In the genomic region with DNA sequence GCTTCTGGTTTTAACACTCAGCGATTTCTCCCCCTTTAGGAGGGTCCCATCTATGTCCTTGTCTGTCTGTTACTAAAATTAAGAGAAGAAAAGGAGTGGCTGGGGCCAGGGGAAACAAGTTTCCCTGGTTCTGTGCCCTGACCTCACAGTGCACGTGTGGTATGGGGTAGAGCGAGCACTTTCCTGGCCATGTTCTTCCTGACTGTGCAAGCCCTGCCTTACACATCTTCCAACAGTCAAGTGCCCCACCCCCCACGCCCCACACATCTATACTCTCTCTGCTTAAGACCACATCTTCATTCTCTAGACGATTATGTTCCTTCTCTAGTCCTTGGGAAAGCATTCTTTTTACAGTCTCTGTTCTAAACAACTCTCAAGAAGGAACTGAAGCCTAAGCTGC, we compare ENCODE assay signal across 8 mouse cellular contexts.
DNase-seq lines count a peak whose midpoint lies in the region; ATAC-seq and TF ChIP-seq lines count a peak whose summit lies in the region.

No protein-coding gene starts in this region.

- peak; percentile 9; the same call in 1 of the 2 replicates for ATAC-seq in forebrain, embryonic 16.5 days
- ATAC-seq in liver, embryonic 11.5 days (replicated peaks; ENCODE audit: low FRiP score) = no peak

- WGBS in heart, embryonic 10.5 days = 53% methylated on average over 5 of the region's 5 CpGs
- 21% methylated on average over 5 of the region's 5 CpGs for WGBS in forebrain, embryonic 16.5 days
- WGBS in midbrain, embryonic 10.5 days = 49% methylated on average over 5 of the region's 5 CpGs
- WGBS in liver, embryonic 11.5 days = 44% methylated on average over 5 of the region's 5 CpGs

- no peaks in the 10 kb centered on the region for H3K36me3 ChIP-seq in heart, embryonic 10.5 days
- H3K36me3 ChIP-seq in E14TG2a.4 (ENCODE audit: insufficient read depth, low read length) = no peaks in the 10 kb centered on the region
- no peaks in the 10 kb centered on the region for H3K36me3 ChIP-seq in forebrain, embryonic 16.5 days (ENCODE audit: control insufficient read depth, insufficient read depth)
- H3K36me3 ChIP-seq in midbrain, embryonic 10.5 days = no peaks in the 10 kb centered on the region
- H3K36me3 ChIP-seq in liver, embryonic 11.5 days (ENCODE audit: control insufficient read depth, insufficient read depth, low read length) = no peaks in the 10 kb centered on the region

- TF ChIP-seq CTCF in E14TG2a.4 (conservative IDR thresholded peaks at IDR 0.05; ENCODE audit: low read length) = no peak

- H3K27ac ChIP-seq in heart, embryonic 10.5 days = peak overlapping the region; percentile 81
- H3K27ac ChIP-seq in forebrain, embryonic 16.5 days (ENCODE audit: low read length) = peak overlapping the region; percentile 98
- peak overlapping the region; percentile 78 for H3K27ac ChIP-seq in midbrain, embryonic 10.5 days (replicated peaks)
- no peak overlapping the region for H3K27ac ChIP-seq in liver, embryonic 11.5 days (ENCODE audit: low read depth, low read length)

- H3K9me3 ChIP-seq in heart, embryonic 10.5 days = no peaks in the 10 kb centered on the region
- H3K9me3 ChIP-seq in E14TG2a.4 (ENCODE audit: low read length) = peaks cover 4% of the 10 kb centered on the region; the same call in 1 of the 2 replicates
- H3K9me3 ChIP-seq in forebrain, embryonic 16.5 days (ENCODE audit: control insufficient read depth, low read length) = no peaks in the 10 kb centered on the region
- H3K9me3 ChIP-seq in midbrain, embryonic 10.5 days (replicated peaks) = no peaks in the 10 kb centered on the region
- no peaks in the 10 kb centered on the region for H3K9me3 ChIP-seq in liver, embryonic 11.5 days (ENCODE audit: control insufficient read depth, low read length)

- H3K27me3 ChIP-seq in heart, embryonic 10.5 days (ENCODE audit: insufficient read depth, poor library complexity, severe bottlenecking) = peaks cover 20% of the 10 kb centered on the region
- H3K27me3 ChIP-seq in E14TG2a.4 (ENCODE audit: insufficient read depth, low read length) = peaks cover 53% of the 10 kb centered on the region
- H3K27me3 ChIP-seq in forebrain, embryonic 16.5 days (replicated peaks; ENCODE audit: control insufficient read depth, insufficient read depth, low read length) = 0 out of 2 replicates have a peak, but pooled peaks cover 2% of the 10 kb centered on the region
- peaks cover 67% of the 10 kb centered on the region for H3K27me3 ChIP-seq in midbrain, embryonic 10.5 days (ENCODE audit: low read depth, poor library complexity, severe bottlenecking)
- peaks cover 26% of the 10 kb centered on the region for H3K27me3 ChIP-seq in liver, embryonic 11.5 days (replicated peaks; ENCODE audit: control insufficient read depth, insufficient read depth, low read length)

- DNase-seq in heart, embryonic 10.5 days (ENCODE audit: low spot score) = no peak
- no peak for DNase-seq in heart, postnatal 36 days
- no peak for DNase-seq in midbrain, embryonic 10.5 days (ENCODE audit: low spot score)
- no peak for DNase-seq in spleen, adult 18-20 months
- no peak for DNase-seq in adrenal gland, postnatal 4 days (ENCODE audit: low spot score in 2 of 2)
- no peak for DNase-seq in liver, embryonic 11.5 days (ENCODE audit: low spot score)

- intact Hi-C loops in heart, postnatal 36 days (cut with DNase I) = loop anchor here (2.0 kb wide), 1 partner anchor 15 kb away; no protein-coding TSS in a partner anchor

- H3K4me1 ChIP-seq in heart, embryonic 10.5 days = peaks cover 44% of the 10 kb centered on the region
- peaks cover 69% of the 10 kb centered on the region for H3K4me1 ChIP-seq in E14TG2a.4 (replicated peaks; ENCODE audit: low read depth, low read length)
- H3K4me1 ChIP-seq in forebrain, embryonic 16.5 days (replicated peaks; ENCODE audit: control insufficient read depth, insufficient read depth, low read length) = peaks cover 56% of the 10 kb centered on the region
- H3K4me1 ChIP-seq in midbrain, embryonic 10.5 days = peaks cover 35% of the 10 kb centered on the region
- peaks cover 6% of the 10 kb centered on the region; the same call in 1 of the 2 replicates for H3K4me1 ChIP-seq in liver, embryonic 11.5 days (replicated peaks; ENCODE audit: control insufficient read depth, insufficient read depth, low read length)

- H3K4me2 ChIP-seq in forebrain, embryonic 16.5 days (ENCODE audit: low read length) = peak overlapping the region; percentile 50
- H3K4me2 ChIP-seq in liver, embryonic 11.5 days = no peak overlapping the region

- no peak overlapping the region for H3K4me3 ChIP-seq in heart, embryonic 10.5 days
- H3K4me3 ChIP-seq in E14TG2a.4 (replicated peaks; ENCODE audit: low read length) = peak overlapping the region; percentile 54
- peak overlapping the region; percentile 8 for H3K4me3 ChIP-seq in forebrain, embryonic 16.5 days (replicated peaks; ENCODE audit: low read length)
- no peak overlapping the region for H3K4me3 ChIP-seq in midbrain, embryonic 10.5 days
- no peak overlapping the region for H3K4me3 ChIP-seq in liver, embryonic 11.5 days (ENCODE audit: low read depth, low read length)

- H3K9ac ChIP-seq in forebrain, embryonic 16.5 days (replicated peaks; ENCODE audit: low read depth, low read length) = peak overlapping the region; percentile 64
- H3K9ac ChIP-seq in liver, embryonic 11.5 days (ENCODE audit: low read depth, low read length) = no peak overlapping the region

Comparison
In these comparisons a context has a peak if more than half of its experiments do, and no peak if none do; other contexts are left out.
1. H3K4me3 ChIP-seq: peak in E14TG2a.4 (single experiment) and forebrain, embryonic 16.5 days (single experiment); none in heart, embryonic 10.5 days (single experiment), midbrain, embryonic 10.5 days (single experiment) and liver, embryonic 11.5 days (single experiment).